Mouse (Mus musculus): ENCODE measurements around the gene Copa.

- TF ChIP-seq CTCF (IDR thresholded peaks at IDR 0.05; ENCODE audit: borderline replicate concordance, control insufficient read depth, extremely low read depth, insufficient read depth, low read length, poor library complexity) = no peak
- TF ChIP-seq POLR2A (IDR thresholded peaks at IDR 0.05; ENCODE audit: control insufficient read depth, extremely low read depth, insufficient read depth, low read length, poor library complexity) = no peak
These were observed 26.1 kb upstream of the Copa start for GRCm38 (mm10) chr1:172056251-172056650.
